Mouse (Mus musculus) CH12.LX (cell line): ENCODE measurements around the gene Lmntd2. TPM values are rescaled to one million over a fixed set of nuclear protein-coding genes. Genes with fewer than 3 reads are reported as not detected.
A peak's percentile ranks its signal among the peaks of the same experiment; 100 is the strongest.

ENCODE experiments used
- DNase-seq: peaks from one replicate; pipeline ENCODE4 v3.0.0-alpha.2; 2013; ENCODE audit errors: extremely low read depth
- H3K27ac ChIP-seq: 2 replicates; pipeline ENCODE4 v1.5.1; 2012; ENCODE audit warnings: low read depth, mild to moderate bottlenecking, control low read depth, moderate library complexity; ENCODE audit not compliant: insufficient read depth
- H3K27me3 ChIP-seq: replicated peaks from 2 replicates; pipeline ENCODE3; 2012; ENCODE audit warnings: inconsistent platforms
- H3K36me3 ChIP-seq, 2 experiments: replicated peaks in 1 of 2; 2 replicates each; pipeline versions ENCODE3 to v1.6.1; 2012; ENCODE audit warnings: inconsistent platforms in 1 of 2, low read length in 1 of 2, mild to moderate bottlenecking in 1 of 2, mixed read lengths in 1 of 2, moderate library complexity in 1 of 2; ENCODE audit not compliant: control insufficient read depth in 1 of 2, insufficient read depth in 1 of 2
- H3K4me1 ChIP-seq, 2 experiments: 2 replicates each; pipeline ENCODE4 v1.6.1; 2012; ENCODE audit warnings: inconsistent platforms in 1 of 2, moderate library complexity in 1 of 2; ENCODE audit not compliant: insufficient read depth in 2 of 2, control insufficient read depth in 1 of 2
- H3K4me2 ChIP-seq: 2 replicates; pipeline ENCODE4 v1.6.1; 2012; ENCODE audit warnings: low read depth, mild to moderate bottlenecking, control low read depth; ENCODE audit not compliant: poor library complexity, insufficient read depth, severe bottlenecking
- H3K4me3 ChIP-seq, 3 experiments: fragments of 150-350 bp in 1 of 3; sonication (generic) in 1 of 3; replicated peaks in 1 of 3; 2 replicates each; pipeline versions ENCODE3 to v1.5.1; 2011 to 2012; ENCODE audit warnings: low read depth in 2 of 3, low read length in 2 of 3, mild to moderate bottlenecking in 2 of 3, moderate library complexity in 2 of 3, control low read depth in 1 of 3, improper control_type of control experiment in 1 of 3, inconsistent platforms in 1 of 3, mixed read lengths in 1 of 3; ENCODE audit not compliant: poor library complexity in 1 of 3
- H3K79me2 ChIP-seq: replicated peaks from 2 replicates; pipeline ENCODE4 v1.6.1; 2012; ENCODE audit warnings: mild to moderate bottlenecking, moderate library complexity; ENCODE audit not compliant: control insufficient read depth, poor library complexity, insufficient read depth, severe bottlenecking; ENCODE audit errors: extremely low read depth
- H3K9ac ChIP-seq: 2 replicates; pipeline ENCODE4 v1.6.1; 2012; ENCODE audit warnings: low read depth, mild to moderate bottlenecking, control low read depth, moderate library complexity; ENCODE audit not compliant: insufficient read depth
- H3K9me3 ChIP-seq: replicated peaks from 2 replicates; pipeline ENCODE3; 2012; ENCODE audit warnings: low read length, inconsistent platforms, mixed read lengths
- BHLHE40 ChIP-seq: IDR thresholded peaks from 2 replicates; pipeline ENCODE4 v1.6.1; 2011; ENCODE audit warnings: mild to moderate bottlenecking, low read depth, low read length, improper control_type of control experiment
- CHD2 ChIP-seq: IDR thresholded peaks from 2 replicates; pipeline ENCODE4 v1.6.1; 2011; ENCODE audit warnings: low read length, improper control_type of control experiment
- E2F4 ChIP-seq: IDR thresholded peaks from 2 replicates; pipeline ENCODE4 v1.6.1; 2011; ENCODE audit warnings: low read depth, low read length, improper control_type of control experiment; ENCODE audit not compliant: insufficient replicate concordance
- ELF1 ChIP-seq: IDR thresholded peaks from 2 replicates; pipeline ENCODE4 v1.6.1; 2014; ENCODE audit warnings: low read depth, mild to moderate bottlenecking, inconsistent platforms, low read length, improper control_type of control experiment
- EP300 ChIP-seq: IDR thresholded peaks from 2 replicates; pipeline ENCODE4 v1.6.1; 2011; ENCODE audit warnings: low read length, improper control_type of control experiment
- ETS1 ChIP-seq: conservative IDR thresholded peaks from 2 replicates; pipeline ENCODE4 v1.6.1; 2012; ENCODE audit warnings: low read depth, mild to moderate bottlenecking, inconsistent platforms, low read length, improper control_type of control experiment, moderate library complexity
- GABPA ChIP-seq: IDR thresholded peaks from 2 replicates; pipeline ENCODE4 v1.6.1; 2012; ENCODE audit warnings: low read depth, low read length, improper control_type of control experiment, inconsistent platforms; ENCODE audit not compliant: insufficient replicate concordance
- JUN ChIP-seq: IDR thresholded peaks from 2 replicates; pipeline ENCODE4 v1.6.1; 2011; ENCODE audit warnings: low read depth, mild to moderate bottlenecking, low read length, improper control_type of control experiment, moderate library complexity; ENCODE audit not compliant: insufficient read depth
- JUND ChIP-seq: conservative IDR thresholded peaks from 2 replicates; pipeline ENCODE4 v1.6.1; 2011; ENCODE audit warnings: low read depth, low read length, improper control_type of control experiment
- MAFK ChIP-seq: IDR thresholded peaks from 2 replicates; pipeline ENCODE4 v1.6.1; 2011; ENCODE audit warnings: low read length, improper control_type of control experiment; ENCODE audit not compliant: insufficient replicate concordance
- MAZ ChIP-seq: IDR thresholded peaks from 2 replicates; pipeline ENCODE4 v1.6.1; 2012; ENCODE audit warnings: low read depth, mild to moderate bottlenecking, inconsistent platforms, low read length, improper control_type of control experiment, moderate library complexity
- MEF2A ChIP-seq: IDR thresholded peaks from 2 replicates; pipeline ENCODE4 v1.6.1; 2014; ENCODE audit warnings: low read depth, mild to moderate bottlenecking, inconsistent platforms, low read length, improper control_type of control experiment, borderline replicate concordance
- MXI1 ChIP-seq: IDR thresholded peaks from 2 replicates; pipeline ENCODE4 v1.6.1; 2011; ENCODE audit warnings: mild to moderate bottlenecking, low read depth, low read length, improper control_type of control experiment
- NELFE ChIP-seq: IDR thresholded peaks from 2 replicates; pipeline ENCODE4 v1.6.1; 2011; ENCODE audit warnings: low read depth, low read length, improper control_type of control experiment
- NRF1 ChIP-seq: IDR thresholded peaks from 2 replicates; pipeline ENCODE4 v1.6.1; 2014; ENCODE audit warnings: low read depth, mild to moderate bottlenecking, inconsistent platforms, low read length, improper control_type of control experiment, moderate library complexity
- POLR2A ChIP-seq: IDR thresholded peaks from 2 replicates; pipeline ENCODE4 v1.6.1; 2011; ENCODE audit warnings: low read depth, mild to moderate bottlenecking, improper control_type of control experiment, low read length
- RAD21 ChIP-seq: IDR thresholded peaks from 2 replicates; pipeline ENCODE4 v1.6.1; 2011; ENCODE audit warnings: low read depth, mild to moderate bottlenecking, low read length, improper control_type of control experiment, moderate library complexity
- RCOR1 ChIP-seq: conservative IDR thresholded peaks from 2 replicates; pipeline ENCODE4 v1.6.1; 2012; ENCODE audit warnings: low read depth, mild to moderate bottlenecking, inconsistent platforms, low read length, improper control_type of control experiment
- TBP ChIP-seq: conservative IDR thresholded peaks from 2 replicates; pipeline ENCODE4 v1.6.1; 2011; ENCODE audit warnings: low read depth, low read length, improper control_type of control experiment
- TCF12 ChIP-seq: IDR thresholded peaks from 2 replicates; pipeline ENCODE4 v1.6.1; 2014; ENCODE audit warnings: low read depth, mild to moderate bottlenecking, inconsistent platforms, low read length, improper control_type of control experiment
- UBTF ChIP-seq: IDR thresholded peaks from 2 replicates; pipeline ENCODE4 v1.6.1; 2012; ENCODE audit warnings: low read depth, mild to moderate bottlenecking, inconsistent platforms, low read length, improper control_type of control experiment, moderate library complexity
- USF1 ChIP-seq: IDR thresholded peaks from 2 replicates; pipeline ENCODE4 v1.6.1; 2014; ENCODE audit warnings: low read depth, mild to moderate bottlenecking, inconsistent platforms, low read length, improper control_type of control experiment
- USF2 ChIP-seq: conservative IDR thresholded peaks from 2 replicates; pipeline ENCODE4 v1.6.1; 2011; ENCODE audit warnings: low read depth, low read length, improper control_type of control experiment
- ZKSCAN1 ChIP-seq: IDR thresholded peaks from 2 replicates; pipeline ENCODE4 v1.6.1; 2012; ENCODE audit warnings: low read depth, inconsistent platforms, low read length, improper control_type of control experiment, borderline replicate concordance
- dilution Hi-C: fragments of 300-500 bp; cut with MboI; formaldehyde crosslinking; loops from 2 replicates; pipeline ENCODE4 v1.14.3; 2020; ENCODE audit warnings: low sequenced_read_pairs; ENCODE audit not compliant: extremely low pct_unique_long_range_greater_than_20kb, extremely low pct_ligation_motif_present
- in situ Hi-C: fragments of 300-500 bp; cut with MboI; formaldehyde crosslinking; loops from 3 replicates; pipeline ENCODE4 v1.14.3; 2019; ENCODE audit warnings: low sequenced_read_pairs, low pct_ligation_motif_present, low pct_unique_long_range_greater_than_20kb, mixed read lengths
- polyA plus RNA-seq: library from polyadenylated mRNA; unstranded; fragments of >175 nt; gene quantifications from 2 replicates; pipeline ENCODE4 v1.2.1, GENCODE M21; 2012; ENCODE audit warnings: low read depth; ENCODE audit not compliant: insufficient read length
- total RNA-seq, 2 experiments: library from RNA; depleted of rRNA; stranded (reverse); fragments of 300-350 nt in 1 of 2; fragments of >200 nt in 1 of 2; gene quantifications; 2 replicates each; pipeline ENCODE4 v1.2.3; 2012 to 2014

Lmntd2 gene
- 0.50 and 1.1 TPM in 2 replicates for total RNA-seq (2012; rRNA removed)
- total RNA-seq (2014; rRNA removed), result 0.55 and 0.97 TPM in 2 replicates
- polyA plus RNA-seq, result 0.85 and 0.89 TPM in 2 replicates

- TF ChIP-seq ZKSCAN1 (no peak), TCF12 (no peak), BHLHE40 (no peak), POLR2A (no peak), JUN (no peak), RCOR1 (no peak), JUND (no peak), ETS1 (no peak), NELFE (no peak), ELF1 (no peak), NRF1 (no peak), E2F4 (no peak), MEF2A (no peak), USF1 (no peak)
- dilution Hi-C loops (no loop called here), in situ Hi-C loops (no loop called here)
- 0 out of 2 replicates have a peak within 1 kb of the TSS, but pooled peaks have one; percentile 8 for H3K9ac ChIP-seq
- no peaks in the 10 kb centered on the region for H3K79me2 ChIP-seq
- H3K27me3 ChIP-seq, result peaks cover 34% of the 10 kb centered on the region
- no peak for DNase-seq
- H3K4me2 ChIP-seq, result peak within 1 kb of the TSS; percentile 64
- no peak within 1 kb of the TSS for H3K27ac ChIP-seq
- peaks cover 0 to 18% of the 10 kb centered on the region in 2 experiments for H3K36me3 ChIP-seq
- peaks cover 10 to 15% of the 10 kb centered on the region in 2 experiments for H3K4me1 ChIP-seq
- peak within 1 kb of the TSS in 1 of 3 experiments; percentile 65 for H3K4me3 ChIP-seq
- no peaks in the 10 kb centered on the region for H3K9me3 ChIP-seq
Observed at GRCm38 (mm10) chr7:141213605-141214235, at the start of gene Lmntd2. Gene Lmntd2 (minus strand): TSS chr7:141214080.

- Histone ChIP-seq H3K79me2 (no peaks in the 10 kb centered on the region), H3K4me3 (no peak overlapping the region), H3K27me3 (no peaks in the 10 kb centered on the region), H3K4me2 (no peak overlapping the region), H3K9me3 (no peaks in the 10 kb centered on the region), H3K36me3 (peaks cover 59 to 64% of the 10 kb centered on the region in 2 experiments), H3K4me1 (peaks cover 14 to 27% of the 10 kb centered on the region in 2 experiments), H3K9ac (no peak overlapping the region), H3K27ac (no peak overlapping the region)
- TF ChIP-seq MXI1, result no peak
- TF ChIP-seq ETS1, result no peak
- no peak for TF ChIP-seq UBTF
- no peak for TF ChIP-seq GABPA
- TF ChIP-seq CHD2, result no peak
- TF ChIP-seq TBP, result no peak
- no peak for TF ChIP-seq NELFE
- TF ChIP-seq EP300, result no peak
- TF ChIP-seq ELF1, result no peak
- no peak for TF ChIP-seq MAFK
- TF ChIP-seq USF2, result no peak
- no peak for TF ChIP-seq MAZ
- no peak for TF ChIP-seq RAD21
- in situ Hi-C loops, result loop anchor here (10.0 kb wide), 1 partner anchor 101 kb away; no protein-coding TSS in a partner anchor
- dilution Hi-C loops, result no loop called here
- no peak for DNase-seq
Observed at GRCm38 (mm10) chr7:141263640-141264039, 49.8 kb upstream of the Lmntd2 start.
